Mouse (Mus musculus) lung, postnatal 36 days (tissue): ENCODE data around the gene Ankrd7.
A peak's percentile ranks its signal among the peaks of the same experiment; 100 is the strongest.
"Not testable (repeated sequence)": the region's sequence is repeated elsewhere in the genome, so short reads cannot be mapped to it uniquely, and the experiment has no call there.

Source experiments
- DNase-seq: peaks from one replicate; pipeline ENCODE4 v3.0.0; 2022; ENCODE audit warnings: mixed read lengths

Gene Ankrd7

GRCm38 (mm10) chr6:18866018-18866417 is at the start of gene Ankrd7:
TSS of gene Ankrd7 (plus strand) at chr6:18866318.
- DNase-seq: no peak

GRCm38 (mm10) chr6:18819343-18819742 is 46.8 kb upstream of the Ankrd7 start:
- peak; percentile 84 for DNase-seq

GRCm38 (mm10) chr6:18820246-18820645 is 45.9 kb upstream of the Ankrd7 start:
- no peak for DNase-seq

GRCm38 (mm10) chr6:18822812-18823211 is 43.3 kb upstream of the Ankrd7 start:
- peak; percentile 26 for DNase-seq

- DNase-seq: no peak
These were observed 33.2 kb upstream of the Ankrd7 start for GRCm38 (mm10) chr6:18832958-18833357.

- not testable (repeated sequence) for DNase-seq
These were observed 21.6 kb upstream of the Ankrd7 start for GRCm38 (mm10) chr6:18844529-18844928.

- not testable (repeated sequence) for DNase-seq
These were observed 20.5 kb upstream of the Ankrd7 start for GRCm38 (mm10) chr6:18845571-18845970.

- DNase-seq: peak; percentile 97
These were observed 17.9 kb upstream of the Ankrd7 start, which contains the start of gene Lsm8 for GRCm38 (mm10) chr6:18848051-18848701. TSS of gene Lsm8 (plus strand) at chr6:18848579.

- DNase-seq: no peak
These were observed 17.4 kb upstream of the Ankrd7 start for GRCm38 (mm10) chr6:18848702-18849061.

GRCm38 (mm10) chr6:18855323-18855722 is 10.8 kb upstream of the Ankrd7 start:
- no peak for DNase-seq

GRCm38 (mm10) chr6:18856487-18857078 is 9.5 kb upstream of the Ankrd7 start:
- DNase-seq: no peak

GRCm38 (mm10) chr6:18889030-18889429 is 22.9 kb downstream of the Ankrd7 start:
- DNase-seq: no peak

GRCm38 (mm10) chr6:18894142-18894541 is 28.0 kb downstream of the Ankrd7 start:
- no peak for DNase-seq

- DNase-seq: no peak
These were observed 41.1 kb downstream of the Ankrd7 start for GRCm38 (mm10) chr6:18907173-18907572.

- DNase-seq: no peak
These were observed 47.1 kb downstream of the Ankrd7 start for GRCm38 (mm10) chr6:18913179-18913578.

GRCm38 (mm10) chr6:18916021-18916420 is 49.9 kb downstream of the Ankrd7 start:
- no peak for DNase-seq

GRCm38 (mm10) chr6:18916471-18916870 is 50.4 kb downstream of the Ankrd7 start:
- no peak for DNase-seq
